In the genomic region with DNA sequence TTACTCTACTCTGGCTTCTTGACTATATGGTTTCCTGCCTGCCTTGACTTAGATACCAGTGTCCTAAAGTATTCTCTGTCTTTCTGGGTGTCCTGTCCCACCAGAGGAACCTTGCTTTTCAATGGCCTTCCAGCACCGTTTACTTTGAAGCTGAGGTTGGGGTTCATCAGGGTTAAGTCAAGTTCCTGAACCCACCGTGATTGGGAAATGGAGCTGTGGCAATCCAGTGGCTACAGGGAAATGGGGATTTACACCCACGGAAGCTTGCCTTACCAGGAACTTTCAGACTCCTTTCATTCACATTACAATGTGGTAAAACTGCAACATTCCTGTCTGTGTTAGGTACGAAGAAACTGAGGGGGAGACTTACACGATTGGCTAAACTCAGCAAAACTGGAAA, we compare ENCODE assay signal across 11 mouse cellular contexts. TPM values are rescaled to one million over a fixed set of nuclear protein-coding genes. Genes with fewer than 3 reads are reported as not detected.
DNase-seq lines count a peak whose midpoint lies in the region; ATAC-seq and TF ChIP-seq lines count a peak whose summit lies in the region.
"Had no signal": no experiment of that assay in that cellular context is flagged by ENCODE, and none has a peak within 500 bp of the region (broad histone marks: within the 10 kb centered on the region; RNA-seq: fewer than 3 reads in every experiment).

No protein-coding gene starts in this region.

- H3K9ac ChIP-seq in heart, embryonic 13.5 days, result no peak overlapping the region
- H3K9ac ChIP-seq in lung, postnatal 0 days (replicated peaks; ENCODE audit: low read depth), result no peak overlapping the region
- H3K9ac ChIP-seq in liver, embryonic 13.5 days, result peak overlapping the region; percentile 72
- H3K9ac ChIP-seq: hindbrain, embryonic 14.5 days; limb, embryonic 15.5 days had no signal

- 62% methylated on average over 5 of the region's 5 CpGs for WGBS in heart, embryonic 13.5 days
- 50% methylated on average over 5 of the region's 5 CpGs for WGBS in lung, postnatal 0 days
- WGBS in liver, embryonic 13.5 days (ENCODE audit: insufficient replicate concordance), result 56% methylated on average over 5 of the region's 5 CpGs

- H3K4me3 ChIP-seq in heart, embryonic 13.5 days, result no peak overlapping the region
- no peak overlapping the region for H3K4me3 ChIP-seq in lung, postnatal 0 days (ENCODE audit: low read depth, low read length)
- no peak overlapping the region for H3K4me3 ChIP-seq in liver, embryonic 13.5 days (replicated peaks)
- H3K4me3 ChIP-seq: limb, embryonic 15.5 days had no signal

- peak overlapping the region; percentile 72 for H3K27ac ChIP-seq in heart, embryonic 13.5 days (replicated peaks)
- H3K27ac ChIP-seq in lung, postnatal 0 days (ENCODE audit: low read length), result peak overlapping the region; percentile 32; the same call in 1 of the 2 replicates
- H3K27ac ChIP-seq in liver, embryonic 13.5 days, result peak overlapping the region; percentile 91
- H3K27ac ChIP-seq: hindbrain, embryonic 14.5 days had no signal

- H3K27me3 ChIP-seq in heart, embryonic 13.5 days (replicated peaks), result no peaks in the 10 kb centered on the region
- H3K27me3 ChIP-seq in lung, postnatal 0 days (replicated peaks; ENCODE audit: insufficient read depth, low read length), result no peaks in the 10 kb centered on the region
- H3K27me3 ChIP-seq in liver, embryonic 13.5 days, result no peaks in the 10 kb centered on the region
- H3K27me3 ChIP-seq: limb, embryonic 15.5 days had no signal

- H3K9me3 ChIP-seq in heart, embryonic 13.5 days, result no peaks in the 10 kb centered on the region
- no peaks in the 10 kb centered on the region for H3K9me3 ChIP-seq in lung, postnatal 0 days (ENCODE audit: low read length)
- H3K9me3 ChIP-seq in liver, embryonic 13.5 days (replicated peaks), result no peaks in the 10 kb centered on the region
- H3K9me3 ChIP-seq: limb, embryonic 15.5 days had no signal

- no peak for ATAC-seq in heart, embryonic 13.5 days (ENCODE audit: extremely low read depth, insufficient number of reproducible peaks, low FRiP score, low TSS enrichment)
- no peak for ATAC-seq in lung, postnatal 0 days
- ATAC-seq in liver, embryonic 13.5 days (ENCODE audit: low read depth), result no peak

- peak overlapping the region; percentile 35; the same call in 1 of the 2 replicates for H3K4me2 ChIP-seq in heart, embryonic 13.5 days
- H3K4me2 ChIP-seq in lung, postnatal 0 days (replicated peaks; ENCODE audit: low read depth, low read length), result no peak overlapping the region
- H3K4me2 ChIP-seq in liver, embryonic 13.5 days, result peak overlapping the region; percentile 73
- H3K4me2 ChIP-seq: hindbrain, embryonic 14.5 days; limb, embryonic 15.5 days had no signal

- peaks cover 75% of the 10 kb centered on the region for H3K4me1 ChIP-seq in heart, embryonic 13.5 days
- H3K4me1 ChIP-seq in lung, postnatal 0 days (ENCODE audit: insufficient read depth, low read depth, low read length), result peaks cover 24% of the 10 kb centered on the region
- H3K4me1 ChIP-seq in liver, embryonic 13.5 days (replicated peaks), result peaks cover 66% of the 10 kb centered on the region

- H3K36me3 ChIP-seq in heart, embryonic 13.5 days, result no peaks in the 10 kb centered on the region
- H3K36me3 ChIP-seq in lung, postnatal 0 days (ENCODE audit: insufficient read depth, low read length), result no peaks in the 10 kb centered on the region
- no peaks in the 10 kb centered on the region for H3K36me3 ChIP-seq in liver, embryonic 13.5 days
- H3K36me3 ChIP-seq: limb, embryonic 15.5 days had no signal

- no peak for DNase-seq in heart, postnatal 4 days
- no peak for DNase-seq in lung, postnatal 0 days (ENCODE audit: low spot score)
- DNase-seq in lung, postnatal 25 days (ENCODE audit: low spot score), result no peak
- DNase-seq in liver, embryonic 13.5 days, result no peak
- no peak for DNase-seq in cerebellum, adult 9-10 months
- no peak for DNase-seq in layer of hippocampus, adult 9-11 months
- DNase-seq: cerebellum, postnatal 25 days; layer of hippocampus, postnatal 36 days had no signal

- no peak for TF ChIP-seq EP300 in lung, postnatal 0 days (IDR thresholded peaks at IDR 0.05)

- TF ChIP-seq CTCF in lung, postnatal 0 days (IDR thresholded peaks at IDR 0.05), result no peak

RNA-seq across cellular contexts. Expression of gene Dapk2, which starts 54.8 kb away (rescaled TPM):
- 4.5 and 4.6 TPM in 2 replicates for polyA plus RNA-seq in heart, embryonic 13.5 days (2015; fragmentation: Nextera tagmentation; extraction: Ambion mirVana)
- 1 to 10 TPM; 3.1 to 3.8 TPM for total RNA-seq in heart, postnatal 4 days (2021)
- polyA plus RNA-seq in lung, postnatal 0 days (2015; fragmentation: Nextera tagmentation; extraction: Ambion mirVana), result 60.9 and 66.6 TPM in 2 replicates
- 20.5 and 23.8 TPM in 2 replicates for polyA plus RNA-seq in liver, embryonic 13.5 days (2015; fragmentation: Nextera tagmentation; extraction: Ambion mirVana)

Comparison
In these comparisons a context has a peak if more than half of its experiments do, and no peak if none do; other contexts are left out.
1. H3K27ac ChIP-seq: peak in every context shown above with its lines; median percentile 91 in liver, embryonic 13.5 days; 72 in heart, embryonic 13.5 days; 32 in lung, postnatal 0 days.